17 mouse cellular contexts compared by ENCODE assay signal in genomic region chr3:121602826-121603370, GRCm38 (mm10).
DNase-seq lines count a peak whose midpoint lies in the region; ATAC-seq and TF ChIP-seq lines count a peak whose summit lies in the region.
"Had no signal": no experiment of that assay in that cellular context is flagged by ENCODE, and none has a peak within 500 bp of the region (broad histone marks: within the 10 kb centered on the region; RNA-seq: fewer than 3 reads in every experiment).

No protein-coding gene starts in this region.

- H3ac ChIP-seq in myocyte (ENCODE audit: control insufficient read depth, insufficient read length): no peak overlapping the region

- no peak for ATAC-seq in kidney, embryonic 16.5 days (ENCODE audit: low FRiP score, low TSS enrichment)
- ATAC-seq: forebrain, embryonic 13.5 days; liver, embryonic 12.5 days had no signal

- no peak overlapping the region for H3K4me2 ChIP-seq in kidney, embryonic 16.5 days (replicated peaks; ENCODE audit: low read depth, low read length)
- H3K4me2 ChIP-seq in myocyte (ENCODE audit: low read depth): peak overlapping the region; percentile 54
- H3K4me2 ChIP-seq: forebrain, embryonic 13.5 days; heart, embryonic 12.5 days; hindbrain, embryonic 14.5 days; liver, embryonic 12.5 days; midbrain, embryonic 12.5 days; neural tube, embryonic 15.5 days had no signal

- DNase-seq in kidney, adult 18-20 months: no peak
- DNase-seq in ES-CJ7 (ENCODE audit: low read depth, low spot score): peak; percentile 80
- DNase-seq in right cerebral cortex, adult 2 months (ENCODE audit: low spot score in 2 of 2): no peak
- DNase-seq in testis, postnatal 10 days (ENCODE audit: low spot score): no peak
- DNase-seq: cerebellum, adult 8-10 months; thymus, adult 2 months had no signal

- H3K79me2 ChIP-seq in myocyte (ENCODE audit: control insufficient read depth, insufficient read depth): no peaks in the 10 kb centered on the region

- no peak for TF ChIP-seq CTCF in bone marrow macrophage, adult 2 months (IDR thresholded peaks at IDR 0.05; ENCODE audit: low read depth, low read length)

- 87% methylated on average over 10 of the region's 10 CpGs for WGBS in kidney, embryonic 16.5 days

- no peaks in the 10 kb centered on the region for H3K9me3 ChIP-seq in kidney, embryonic 16.5 days (ENCODE audit: low read length)
- H3K9me3 ChIP-seq: forebrain, embryonic 13.5 days; heart, embryonic 12.5 days; limb, embryonic 10.5 days; liver, embryonic 12.5 days; midbrain, embryonic 12.5 days; neural tube, embryonic 15.5 days had no signal

- H3K36me3 ChIP-seq in kidney, embryonic 16.5 days (ENCODE audit: insufficient read depth, low read length): no peaks in the 10 kb centered on the region
- no peaks in the 10 kb centered on the region for H3K36me3 ChIP-seq in myocyte (ENCODE audit: control insufficient read depth, insufficient read depth)
- H3K36me3 ChIP-seq: heart, embryonic 12.5 days; limb, embryonic 10.5 days; liver, embryonic 12.5 days; midbrain, embryonic 12.5 days; neural tube, embryonic 15.5 days had no signal

- TF ChIP-seq POLR2A in bone marrow macrophage, adult 2 months (IDR thresholded peaks at IDR 0.05; ENCODE audit: borderline replicate concordance, low read depth, low read length): no peak
- no peak for TF ChIP-seq POLR2A in myocyte (IDR thresholded peaks at IDR 0.05; ENCODE audit: insufficient read length, low read depth)

- no peaks in the 10 kb centered on the region for H3K27me3 ChIP-seq in kidney, embryonic 16.5 days (ENCODE audit: insufficient read depth, low read length)
- no peaks in the 10 kb centered on the region for H3K27me3 ChIP-seq in myocyte (ENCODE audit: control insufficient read depth, insufficient read depth, insufficient read length)
- H3K27me3 ChIP-seq: forebrain, embryonic 13.5 days; heart, embryonic 12.5 days; liver, embryonic 12.5 days; neural tube, embryonic 15.5 days had no signal

- H3K4me1 ChIP-seq in kidney, embryonic 16.5 days (ENCODE audit: insufficient read depth, low read length): peaks cover 13% of the 10 kb centered on the region
- peaks cover 21% of the 10 kb centered on the region for H3K4me1 ChIP-seq in bone marrow macrophage, adult 2 months (ENCODE audit: control insufficient read depth, insufficient read depth, low read length)
- H3K4me1 ChIP-seq: liver, embryonic 12.5 days had no signal

- peak overlapping the region; percentile 53; the same call in 1 of the 2 replicates for H3K27ac ChIP-seq in kidney, embryonic 16.5 days (ENCODE audit: low read length)
- 0 out of 2 replicates have a peak overlapping the region, but pooled peaks have one; percentile 6 for H3K27ac ChIP-seq in bone marrow macrophage, adult 2 months (ENCODE audit: insufficient read depth, low read depth, low read length)
- H3K27ac ChIP-seq: forebrain, embryonic 13.5 days; hindbrain, embryonic 14.5 days; layer of hippocampus, adult 2 months; limb, embryonic 10.5 days; liver, embryonic 12.5 days; midbrain, embryonic 12.5 days; neural tube, embryonic 15.5 days had no signal

- H3K9ac ChIP-seq in kidney, embryonic 16.5 days (replicated peaks; ENCODE audit: low read length): no peak overlapping the region
- H3K9ac ChIP-seq: forebrain, embryonic 13.5 days; heart, embryonic 12.5 days; hindbrain, embryonic 14.5 days; liver, embryonic 12.5 days; midbrain, embryonic 12.5 days; neural tube, embryonic 15.5 days had no signal

- H3K4me3 ChIP-seq in kidney, embryonic 16.5 days (ENCODE audit: low read length): no peak overlapping the region
- no peak overlapping the region for H3K4me3 ChIP-seq in bone marrow macrophage, adult 2 months (ENCODE audit: insufficient read depth, low read length)
- no peak overlapping the region for H3K4me3 ChIP-seq in myocyte
- H3K4me3 ChIP-seq: forebrain, embryonic 13.5 days; heart, embryonic 12.5 days; layer of hippocampus, adult 2 months; limb, embryonic 10.5 days; liver, embryonic 12.5 days; midbrain, embryonic 12.5 days; neural tube, embryonic 15.5 days had no signal

TF ChIP-seq in myocyte, 11 proteins besides CTCF, POLR2A, EP300 and RAD21:
- TF ChIP-seq TCF12 (IDR thresholded peaks at IDR 0.05; ENCODE audit: insufficient read depth, poor library complexity, severe bottlenecking) (no peak), MYOD1 (IDR thresholded peaks at IDR 0.05; ENCODE audit: control insufficient read depth in 1 of 3, insufficient read length in 2 of 3, low read depth in 2 of 3) (no peak), CEBPB (IDR thresholded peaks at IDR 0.05; ENCODE audit: insufficient read depth, poor library complexity, severe bottlenecking) (no peak), USF1 (IDR thresholded peaks at IDR 0.05; ENCODE audit: low read depth) (no peak), REST (IDR thresholded peaks at IDR 0.05; ENCODE audit: insufficient read depth, insufficient read length) (no peak), TCF3 (IDR thresholded peaks at IDR 0.05; ENCODE audit: insufficient read length, low read depth) (no peak), E2F4 (IDR thresholded peaks at IDR 0.05; ENCODE audit: insufficient read depth) (no peak), MAX (IDR thresholded peaks at IDR 0.05; ENCODE audit: low read depth) (no peak), SRF (IDR thresholded peaks at IDR 0.05; ENCODE audit: control insufficient read depth, insufficient read length, low read depth) (no peak), POLR2AphosphoS2 (IDR thresholded peaks at IDR 0.05; ENCODE audit: insufficient read length, low read depth) (no peak), MYOG (IDR thresholded peaks at IDR 0.05; ENCODE audit: control insufficient read depth in 1 of 3, insufficient read depth in 1 of 3, insufficient read length in 2 of 3, low read depth in 2 of 3) (no peak)
